Mouse (Mus musculus) T-helper 2 cell (primary cell): ENCODE data around the gene Eif2b2.

Experiments used
- in situ Hi-C: fragments of 300-600 bp; cut with MboI, MseI; formaldehyde crosslinking; loops from one replicate; pipeline ENCODE4 v1.15.1; 2025; ENCODE audit warnings: high pct_unique_total_duplicates

The Eif2b2 gene

GRCm38 (mm10) chr12:85237553-85237952 lies 18.3 kb downstream of the Eif2b2 start:
- in situ Hi-C loops: no loop called here

- in situ Hi-C loops: no loop called here
Measured at GRCm38 (mm10) chr12:85252083-85252482, 32.8 kb downstream of the Eif2b2 start.

- in situ Hi-C loops: no loop called here
Measured at GRCm38 (mm10) chr12:85256074-85256751, 36.9 kb downstream of the Eif2b2 start.

GRCm38 (mm10) chr12:85257008-85257639 lies 37.8 kb downstream of the Eif2b2 start:
- in situ Hi-C loops: no loop called here

GRCm38 (mm10) chr12:85262489-85262888 lies 43.2 kb downstream of the Eif2b2 start:
- in situ Hi-C loops: no loop called here

- in situ Hi-C loops: no loop called here
Measured at GRCm38 (mm10) chr12:85263190-85263589, 43.9 kb downstream of the Eif2b2 start.

GRCm38 (mm10) chr12:85264531-85264930 lies 45.2 kb downstream of the Eif2b2 start:
- in situ Hi-C loops: no loop called here

- in situ Hi-C loops: no loop called here
Measured at GRCm38 (mm10) chr12:85264940-85265339, 45.7 kb downstream of the Eif2b2 start.

GRCm38 (mm10) chr12:85266248-85266647 lies 47.0 kb downstream of the Eif2b2 start:
- in situ Hi-C loops: no loop called here

- in situ Hi-C loops: loop anchor here (10.0 kb wide), 1 partner anchor 1095 kb away; no protein-coding TSS in a partner anchor
Measured at GRCm38 (mm10) chr12:85269821-85270220, 50.5 kb downstream of the Eif2b2 start.

- in situ Hi-C loops: loop anchor here (10.0 kb wide), 1 partner anchor 1096 kb away; no protein-coding TSS in a partner anchor
Measured at GRCm38 (mm10) chr12:85270319-85270718, 51.0 kb downstream of the Eif2b2 start, which contains the start of gene Mlh3. Gene Mlh3 (minus strand): TSS chr12:85270599.

- in situ Hi-C loops: loop anchor here (10.0 kb wide), 1 partner anchor 1096 kb away; no protein-coding TSS in a partner anchor
Measured at GRCm38 (mm10) chr12:85271132-85271842, 52.0 kb downstream of the Eif2b2 start.

- in situ Hi-C loops: loop anchor here (10.0 kb wide), 1 partner anchor 1097 kb away; no protein-coding TSS in a partner anchor
Measured at GRCm38 (mm10) chr12:85271843-85272206, 52.5 kb downstream of the Eif2b2 start.

- in situ Hi-C loops: loop anchor here (10.0 kb wide), 1 partner anchor 1099 kb away; no protein-coding TSS in a partner anchor
Measured at GRCm38 (mm10) chr12:85273508-85273907, 54.2 kb downstream of the Eif2b2 start.
